Mouse (Mus musculus) heart, embryonic 16.5 days (tissue): ENCODE measurements around the gene Nop10. TPM values are rescaled to one million over a fixed set of nuclear protein-coding genes. Genes with fewer than 3 reads are reported as not detected.

Experiments
- ATAC-seq: fragments of 200-750 bp; cut with Nextera tagmentation; replicated peaks from 2 replicates; pipeline ENCODE4 v1.8.0; 2017; ENCODE audit warnings: moderate number of reproducible peaks; ENCODE audit not compliant: insufficient read depth, low FRiP score; ENCODE audit errors: extremely low read depth
- H3K27ac ChIP-seq: fragments of 300-500 bp; sonication (generic); 2 replicates; pipeline ENCODE4 v1.5.1; 2014; ENCODE audit warnings: mild to moderate bottlenecking, low read length, control low read depth, moderate library complexity
- H3K27me3 ChIP-seq: fragments of 300-500 bp; sonication (generic); 2 replicates; pipeline ENCODE4 v1.6.1; 2014; ENCODE audit warnings: low read length, mixed read lengths; ENCODE audit not compliant: control insufficient read depth, insufficient read depth
- H3K36me3 ChIP-seq: fragments of 300-500 bp; sonication (generic); 2 replicates; pipeline ENCODE4 v1.6.1; 2014; ENCODE audit not compliant: control insufficient read depth, insufficient read depth
- H3K4me1 ChIP-seq: fragments of 300-500 bp; sonication (generic); 2 replicates; pipeline ENCODE4 v1.6.1; 2014; ENCODE audit warnings: low read length, mixed read lengths; ENCODE audit not compliant: control insufficient read depth, insufficient read depth
- H3K4me2 ChIP-seq: fragments of 300-500 bp; sonication (generic); 2 replicates; pipeline ENCODE4 v1.6.1; 2014; ENCODE audit warnings: low read depth, mild to moderate bottlenecking, control low read depth, low read length
- H3K4me3 ChIP-seq: fragments of 300-500 bp; sonication (generic); 2 replicates; pipeline ENCODE4 v1.5.1; 2014; ENCODE audit warnings: mild to moderate bottlenecking, control low read depth, low read length
- H3K9ac ChIP-seq: fragments of 300-500 bp; sonication (generic); 2 replicates; pipeline ENCODE4 v1.6.1; 2014; ENCODE audit warnings: low read length, control low read depth
- H3K9me3 ChIP-seq: fragments of 300-500 bp; sonication (generic); replicated peaks from 2 replicates; pipeline ENCODE4 v1.6.1; 2016; ENCODE audit warnings: low read length; ENCODE audit not compliant: control insufficient read depth
- WGBS: fragments of 180-500 bp; shearing (Covaris S2); extraction: QIAGEN DNeasy Blood & Tissue Kit; methylation state at CpG from one replicate; pipeline ENCODE4 v1.1.7; 2014; 5-methylcytosine and 5-hydroxymethylcytosine counted together
- polyA plus RNA-seq: library from polyadenylated mRNA; unstranded; fragments of >200 nt; fragmentation: Nextera tagmentation; extraction: Ambion mirVana; gene quantifications from 2 replicates; pipeline ENCODE4 v1.2.1, GENCODE M21; 2015

Nop10 gene
- polyA plus RNA-seq, 1 experiment from 2014 or later, result 169 TPM

- no peaks in the 10 kb centered on the region for H3K9me3 ChIP-seq
- ATAC-seq, result peak; percentile 89
- peaks cover 15% of the 10 kb centered on the region for H3K4me1 ChIP-seq
- H3K4me2 ChIP-seq, result peak within 1 kb of the TSS; percentile 99
- WGBS, result under 1% methylated on average over 92 of the region's 94 CpGs
- peak within 1 kb of the TSS; percentile 85 for H3K9ac ChIP-seq
- H3K36me3 ChIP-seq, result no peaks in the 10 kb centered on the region
- no peaks in the 10 kb centered on the region for H3K27me3 ChIP-seq
- peak within 1 kb of the TSS; percentile 84 for H3K27ac ChIP-seq
- peak within 1 kb of the TSS; percentile 85 for H3K4me3 ChIP-seq
Measured at GRCm38 (mm10) chr2:112239212-112239934, 22.4 kb upstream of the Nop10 start, which contains the start of gene Lpcat4. Lpcat4 (plus strand) TSS chr2:112239468.

GRCm38 (mm10) chr2:112239935-112240721 lies 21.6 kb upstream of the Nop10 start:
- Histone ChIP-seq H3K4me3 (peak overlapping the region; percentile 85), H3K27me3 (no peaks in the 10 kb centered on the region), H3K4me2 (peak overlapping the region; percentile 99), H3K9ac (peak overlapping the region; percentile 85), H3K27ac (peak overlapping the region; percentile 84; the same call in 1 of the 2 replicates), H3K4me1 (peaks cover 15% of the 10 kb centered on the region), H3K9me3 (no peaks in the 10 kb centered on the region), H3K36me3 (no peaks in the 10 kb centered on the region)
- ATAC-seq, result peak; percentile 34; the same call in 1 of the 2 replicates
- WGBS, result 1% methylated on average over 23 of the region's 28 CpGs

- no peaks in the 10 kb centered on the region for H3K27me3 ChIP-seq
- H3K4me1 ChIP-seq, result peaks cover 15% of the 10 kb centered on the region
- ATAC-seq, result no peak
- H3K4me3 ChIP-seq, result no peak overlapping the region
- H3K27ac ChIP-seq, result no peak overlapping the region
- WGBS, result 75% methylated on average over 14 of the region's 14 CpGs
- no peaks in the 10 kb centered on the region for H3K9me3 ChIP-seq
- 0 out of 2 replicates have a peak, but pooled peaks cover 3% of the 10 kb centered on the region for H3K36me3 ChIP-seq
- H3K9ac ChIP-seq, result no peak overlapping the region
- H3K4me2 ChIP-seq, result no peak overlapping the region
Measured at GRCm38 (mm10) chr2:112241787-112242186, 19.9 kb upstream of the Nop10 start.

DNA sequence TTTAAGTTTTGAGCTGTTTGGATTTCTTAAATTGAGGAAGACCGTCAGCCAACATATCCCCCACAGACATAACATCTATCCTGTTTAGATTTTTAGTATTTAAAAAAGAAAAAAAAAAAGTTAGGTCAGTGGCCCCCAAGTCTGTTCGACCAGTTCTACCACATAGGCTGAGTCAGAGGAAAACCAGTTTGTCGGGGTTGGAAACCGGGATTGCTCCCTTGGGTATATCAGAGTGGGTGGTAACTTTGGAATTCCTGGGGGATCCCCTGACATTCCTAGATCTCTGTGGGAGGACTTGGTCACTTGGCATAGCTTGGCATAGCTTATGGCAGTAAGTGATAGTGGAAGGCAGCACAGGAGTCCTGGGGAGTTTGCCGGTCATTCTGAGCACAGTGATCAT lies 16.4 kb upstream of the Nop10 start:
- ATAC-seq, result no peak
- H3K27ac ChIP-seq, result no peak overlapping the region
- no peaks in the 10 kb centered on the region for H3K9me3 ChIP-seq
- H3K4me1 ChIP-seq, result peaks cover 7% of the 10 kb centered on the region
- no peak overlapping the region for H3K4me2 ChIP-seq
- no peaks in the 10 kb centered on the region for H3K27me3 ChIP-seq
- H3K4me3 ChIP-seq, result no peak overlapping the region
- H3K36me3 ChIP-seq, result 0 out of 2 replicates have a peak, but pooled peaks cover 3% of the 10 kb centered on the region
- 81% methylated on average over 5 of the region's 5 CpGs for WGBS
- no peak overlapping the region for H3K9ac ChIP-seq

DNA sequence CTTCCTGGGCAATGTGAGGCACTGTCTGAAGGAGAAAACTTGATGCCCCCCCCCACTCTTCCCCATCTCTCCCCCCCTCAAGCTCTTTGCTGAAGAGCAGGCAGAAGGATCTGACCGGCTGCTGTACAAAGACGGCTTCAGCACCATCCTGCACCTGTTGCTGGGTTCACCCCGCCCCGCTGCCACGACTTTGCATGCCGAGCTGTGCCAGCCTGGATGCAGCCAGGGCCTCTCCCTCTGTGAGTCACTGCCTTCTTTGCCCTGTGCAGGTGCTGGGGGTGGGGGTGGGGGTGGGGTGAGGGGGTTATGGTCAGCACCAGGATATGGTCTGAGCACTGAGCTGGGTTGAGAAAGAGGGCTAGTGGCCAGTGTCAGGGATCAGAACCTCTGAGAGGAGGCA lies 15.5 kb upstream of the Nop10 start:
- H3K4me1 ChIP-seq, result no peaks in the 10 kb centered on the region
- H3K27me3 ChIP-seq, result no peaks in the 10 kb centered on the region
- no peak overlapping the region for H3K4me3 ChIP-seq
- H3K9ac ChIP-seq, result no peak overlapping the region
- H3K4me2 ChIP-seq, result no peak overlapping the region
- 0 out of 2 replicates have a peak, but pooled peaks cover 3% of the 10 kb centered on the region for H3K36me3 ChIP-seq
- ATAC-seq, result no peak
- H3K27ac ChIP-seq, result no peak overlapping the region
- no peaks in the 10 kb centered on the region for H3K9me3 ChIP-seq
- WGBS, result 93% methylated on average over 6 of the region's 6 CpGs

DNA sequence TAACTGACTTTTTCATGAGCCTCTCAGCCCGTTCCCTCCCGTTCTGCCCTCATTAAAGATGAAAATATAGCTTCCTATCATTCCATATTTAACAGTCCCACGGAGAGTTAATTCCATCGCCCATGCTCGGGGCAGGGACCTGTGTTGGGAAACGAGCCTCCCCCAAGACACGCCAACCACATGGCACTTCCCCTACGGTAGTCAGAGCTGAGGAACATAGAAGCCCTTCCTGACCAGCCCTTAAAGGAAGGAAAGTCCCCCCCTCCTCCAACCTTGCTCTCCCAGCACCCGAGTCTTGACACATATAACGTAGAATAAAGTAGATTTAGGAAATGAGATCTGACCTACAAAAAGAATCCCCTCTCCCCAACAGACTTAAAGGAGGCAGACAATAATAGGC lies 14.4 kb upstream of the Nop10 start:
- no peak overlapping the region for H3K4me2 ChIP-seq
- no peaks in the 10 kb centered on the region for H3K4me1 ChIP-seq
- ATAC-seq, result no peak
- H3K9me3 ChIP-seq, result no peaks in the 10 kb centered on the region
- 80% methylated on average over 10 of the region's 10 CpGs for WGBS
- H3K9ac ChIP-seq, result no peak overlapping the region
- H3K36me3 ChIP-seq, result 0 out of 2 replicates have a peak, but pooled peaks cover 3% of the 10 kb centered on the region
- no peak overlapping the region for H3K4me3 ChIP-seq
- no peak overlapping the region for H3K27ac ChIP-seq
- no peaks in the 10 kb centered on the region for H3K27me3 ChIP-seq

- no peak overlapping the region for H3K27ac ChIP-seq
- no peak overlapping the region for H3K4me3 ChIP-seq
- H3K9me3 ChIP-seq, result no peaks in the 10 kb centered on the region
- H3K4me2 ChIP-seq, result no peak overlapping the region
- no peaks in the 10 kb centered on the region for H3K27me3 ChIP-seq
- ATAC-seq, result no peak
- H3K9ac ChIP-seq, result no peak overlapping the region
- 0 out of 2 replicates have a peak, but pooled peaks cover 3% of the 10 kb centered on the region for H3K36me3 ChIP-seq
- H3K4me1 ChIP-seq, result no peaks in the 10 kb centered on the region
- WGBS, result 79% methylated on average over 10 of the region's 10 CpGs
Measured at GRCm38 (mm10) chr2:112249780-112250453, 11.8 kb upstream of the Nop10 start.

- WGBS, result 63% methylated on average over 7 of the region's 7 CpGs
Measured at GRCm38 (mm10) chr2:112254675-112255515, 6.8 kb upstream of the Nop10 start.

More at GRCm38 (mm10) chr2:112254675-112255515, 6.8 kb upstream of the Nop10 start:
- ATAC-seq, result no peak
- H3K4me1 ChIP-seq, result no peaks in the 10 kb centered on the region
- H3K36me3 ChIP-seq, result no peaks in the 10 kb centered on the region
- no peak overlapping the region for H3K4me2 ChIP-seq
- no peak overlapping the region for H3K4me3 ChIP-seq
- no peaks in the 10 kb centered on the region for H3K27me3 ChIP-seq
- H3K27ac ChIP-seq, result no peak overlapping the region
- no peaks in the 10 kb centered on the region for H3K9me3 ChIP-seq
- no peak overlapping the region for H3K9ac ChIP-seq
